Mouse (Mus musculus): ENCODE results near the gene Kctd21. TPM values are rescaled to one million over a fixed set of nuclear protein-coding genes. Genes with fewer than 3 reads are reported as not detected.

The Kctd21 gene
- total and polyA plus RNA-seq, 2 experiments from 2014 or later, result 3.1 to 6.1 TPM

GRCm38 (mm10) chr7:97332667-97333041, 527 bp downstream of the Kctd21 start:
- TF ChIP-seq CTCF (IDR thresholded peaks at IDR 0.05), result no peak

GRCm38 (mm10) chr7:97333113-97333898, 1.2 kb downstream of the Kctd21 start:
- H3K27me3 ChIP-seq (ENCODE audit: insufficient read depth, low read length), result no peaks in the 10 kb centered on the region
- H3K9ac ChIP-seq (replicated peaks; ENCODE audit: low read length, poor library complexity, severe bottlenecking), result no peak overlapping the region
- peak overlapping the region; percentile 67 for H3K4me2 ChIP-seq (ENCODE audit: low read depth, low read length, poor library complexity, severe bottlenecking)
- no peaks in the 10 kb centered on the region for H3K9me3 ChIP-seq (ENCODE audit: low read length)
- TF ChIP-seq CTCF (IDR thresholded peaks at IDR 0.05), result no peak
- H3K4me3 ChIP-seq (ENCODE audit: low read depth, low read length), result peak overlapping the region; percentile 84
- peaks cover 16% of the 10 kb centered on the region for H3K4me1 ChIP-seq (ENCODE audit: insufficient read depth, low read length)
- H3K36me3 ChIP-seq (ENCODE audit: insufficient read depth, low read length), result no peaks in the 10 kb centered on the region
- no peak for DNase-seq (ENCODE audit: low spot score)
- H3K27ac ChIP-seq (ENCODE audit: low read depth, low read length), result no peak overlapping the region
- ATAC-seq (ENCODE audit: low FRiP score), result no peak
- 89% methylated on average over 6 of the region's 6 CpGs for WGBS

More at GRCm38 (mm10) chr7:97332667-97333041, 527 bp downstream of the Kctd21 start:
- Histone ChIP-seq H3K27ac (ENCODE audit: low read depth, low read length) (peak overlapping the region; percentile 60), H3K36me3 (ENCODE audit: insufficient read depth, low read length) (no peaks in the 10 kb centered on the region), H3K4me1 (ENCODE audit: insufficient read depth, low read length) (peaks cover 16% of the 10 kb centered on the region), H3K4me2 (ENCODE audit: low read depth, low read length, poor library complexity, severe bottlenecking) (peak overlapping the region; percentile 67), H3K4me3 (ENCODE audit: low read depth, low read length) (peak overlapping the region; percentile 84), H3K27me3 (ENCODE audit: insufficient read depth, low read length) (no peaks in the 10 kb centered on the region), H3K9ac (replicated peaks; ENCODE audit: low read length, poor library complexity, severe bottlenecking) (peak overlapping the region; percentile 81), H3K9me3 (ENCODE audit: low read length) (no peaks in the 10 kb centered on the region)
- DNase-seq (ENCODE audit: low spot score) (no peak), ATAC-seq (ENCODE audit: low FRiP score) (peak; percentile 72)
- WGBS, result 4% methylated on average over 9 of the region's 9 CpGs

DNA sequence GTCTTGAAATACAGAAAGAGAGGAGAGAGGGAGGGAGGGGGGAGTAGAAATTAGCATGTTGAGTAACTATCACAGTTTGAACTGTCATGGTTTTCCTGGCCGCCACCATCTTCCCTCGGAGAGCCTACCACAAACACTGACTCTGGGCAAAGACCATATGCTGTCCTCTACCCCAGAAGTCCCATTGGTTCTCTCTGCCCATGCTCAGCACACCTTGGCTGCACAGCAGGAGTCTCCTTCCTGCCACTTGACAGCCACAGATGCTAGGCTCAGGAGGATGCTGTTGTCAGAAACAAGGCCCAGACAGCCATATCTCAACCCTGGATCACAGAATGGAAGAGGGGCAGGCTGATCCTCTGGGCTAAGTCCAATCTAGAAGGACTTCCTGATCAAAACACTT, 2.3 kb downstream of the Kctd21 start:
- Histone ChIP-seq H3K9ac (replicated peaks; ENCODE audit: low read length, poor library complexity, severe bottlenecking) (no peak overlapping the region), H3K27ac (ENCODE audit: low read depth, low read length) (no peak overlapping the region), H3K4me3 (ENCODE audit: low read depth, low read length) (no peak overlapping the region), H3K4me2 (ENCODE audit: low read depth, low read length, poor library complexity, severe bottlenecking) (no peak overlapping the region), H3K27me3 (ENCODE audit: insufficient read depth, low read length) (no peaks in the 10 kb centered on the region), H3K36me3 (ENCODE audit: insufficient read depth, low read length) (no peaks in the 10 kb centered on the region), H3K4me1 (ENCODE audit: insufficient read depth, low read length) (peaks cover 10% of the 10 kb centered on the region; the same call in 1 of the 2 replicates), H3K9me3 (ENCODE audit: low read length) (no peaks in the 10 kb centered on the region)
- DNase-seq (ENCODE audit: low spot score) (no peak), ATAC-seq (ENCODE audit: low FRiP score) (no peak)
- WGBS, result 96% methylated on average over 2 of the region's 2 CpGs
- TF ChIP-seq CTCF (IDR thresholded peaks at IDR 0.05), result no peak

DNA sequence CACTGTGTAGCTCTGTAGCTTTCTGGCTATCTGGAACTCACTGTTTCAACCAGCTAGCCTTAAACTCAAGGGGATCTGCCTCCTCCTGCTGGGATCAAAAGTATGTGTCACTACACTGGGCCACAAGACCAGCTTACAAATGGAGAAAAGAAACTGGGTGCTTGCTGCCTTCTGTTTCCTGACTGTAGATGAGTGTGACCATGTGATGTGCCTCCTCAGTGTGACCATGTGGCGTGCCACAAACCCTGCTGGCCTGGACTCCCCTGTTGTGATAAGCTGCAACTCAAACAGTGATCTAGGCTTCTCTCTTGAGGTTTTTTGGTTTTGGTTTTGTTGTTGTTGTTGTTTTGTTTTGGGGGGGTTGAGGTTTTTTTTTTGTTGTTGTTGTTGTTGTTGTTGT, 4.6 kb downstream of the Kctd21 start:
- H3K9me3 ChIP-seq (ENCODE audit: low read length), result no peaks in the 10 kb centered on the region
- H3K4me3 ChIP-seq (ENCODE audit: low read depth, low read length), result no peak overlapping the region
- no peak overlapping the region for H3K9ac ChIP-seq (replicated peaks; ENCODE audit: low read length, poor library complexity, severe bottlenecking)
- H3K4me2 ChIP-seq (ENCODE audit: low read depth, low read length, poor library complexity, severe bottlenecking), result no peak overlapping the region
- H3K36me3 ChIP-seq (ENCODE audit: insufficient read depth, low read length), result no peaks in the 10 kb centered on the region
- no peak overlapping the region for H3K27ac ChIP-seq (ENCODE audit: low read depth, low read length)
- WGBS, result 76% methylated on average over 1 of the region's 1 CpGs
- H3K4me1 ChIP-seq (ENCODE audit: insufficient read depth, low read length), result no peaks in the 10 kb centered on the region; the same call in 1 of the 2 replicates
- H3K27me3 ChIP-seq (ENCODE audit: insufficient read depth, low read length), result no peaks in the 10 kb centered on the region
- TF ChIP-seq CTCF (IDR thresholded peaks at IDR 0.05), result no peak
- ATAC-seq (ENCODE audit: low FRiP score) (no peak), DNase-seq (ENCODE audit: low spot score) (no peak)

DNA sequence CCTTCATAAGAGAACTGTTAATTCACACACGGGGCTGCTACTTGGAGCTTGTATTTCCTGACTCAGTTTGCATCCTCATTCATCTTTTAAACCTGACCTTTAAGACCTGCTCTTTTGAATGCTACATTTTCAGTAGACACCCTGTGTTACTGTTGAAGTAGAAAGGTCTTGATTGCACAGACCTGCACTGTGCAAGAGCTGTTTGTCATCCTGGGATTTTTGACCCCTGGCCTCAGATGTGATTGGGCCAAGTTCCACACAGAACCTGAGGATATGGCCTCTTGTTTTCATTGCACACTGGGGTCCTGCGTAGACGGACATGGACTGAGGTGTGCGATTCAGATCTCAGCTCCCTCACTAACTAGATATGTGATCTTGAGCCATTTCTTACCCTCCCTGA, 6.5 kb downstream of the Kctd21 start:
- Histone ChIP-seq H3K4me2 (ENCODE audit: low read depth, low read length, poor library complexity, severe bottlenecking) (no peak overlapping the region), H3K27ac (ENCODE audit: low read depth, low read length) (no peak overlapping the region), H3K4me1 (ENCODE audit: insufficient read depth, low read length) (no peaks in the 10 kb centered on the region), H3K4me3 (ENCODE audit: low read depth, low read length) (no peak overlapping the region), H3K9ac (replicated peaks; ENCODE audit: low read length, poor library complexity, severe bottlenecking) (no peak overlapping the region), H3K9me3 (ENCODE audit: low read length) (no peaks in the 10 kb centered on the region), H3K36me3 (ENCODE audit: insufficient read depth, low read length) (no peaks in the 10 kb centered on the region), H3K27me3 (ENCODE audit: insufficient read depth, low read length) (no peaks in the 10 kb centered on the region)
- ATAC-seq (ENCODE audit: low FRiP score), result no peak
- no peak for TF ChIP-seq CTCF (IDR thresholded peaks at IDR 0.05)
- DNase-seq (ENCODE audit: low spot score), result no peak
- WGBS, result 86% methylated on average over 4 of the region's 4 CpGs

DNA sequence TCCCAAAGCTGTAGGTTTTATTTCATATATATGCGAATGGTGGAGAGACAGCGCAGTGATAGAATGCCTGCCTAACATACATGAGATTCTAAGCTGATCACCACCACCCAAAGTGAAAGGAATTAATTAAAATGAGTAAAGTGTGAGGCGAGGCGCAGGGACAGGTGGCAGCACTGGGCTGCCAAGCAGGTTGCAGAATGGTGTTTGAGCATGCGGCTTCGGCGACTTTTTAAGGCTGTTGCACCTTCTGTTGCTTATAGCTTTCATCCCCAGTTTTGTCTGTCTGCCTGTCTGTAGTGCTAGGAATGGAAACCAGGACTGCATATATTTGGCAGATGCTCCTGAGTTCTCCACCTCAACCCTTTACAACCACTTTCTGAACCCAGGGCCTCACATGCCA, 7.5 kb downstream of the Kctd21 start:
- no peaks in the 10 kb centered on the region for H3K27me3 ChIP-seq (ENCODE audit: insufficient read depth, low read length)
- no peaks in the 10 kb centered on the region for H3K9me3 ChIP-seq (ENCODE audit: low read length)
- H3K4me1 ChIP-seq (ENCODE audit: insufficient read depth, low read length), result no peaks in the 10 kb centered on the region
- WGBS, result 91% methylated on average over 7 of the region's 7 CpGs
- H3K4me2 ChIP-seq (ENCODE audit: low read depth, low read length, poor library complexity, severe bottlenecking), result no peak overlapping the region
- ATAC-seq (ENCODE audit: low FRiP score) (no peak), DNase-seq (ENCODE audit: low spot score) (no peak)
- no peak overlapping the region for H3K4me3 ChIP-seq (ENCODE audit: low read depth, low read length)
- no peak for TF ChIP-seq CTCF (IDR thresholded peaks at IDR 0.05)
- no peaks in the 10 kb centered on the region for H3K36me3 ChIP-seq (ENCODE audit: insufficient read depth, low read length)
- no peak overlapping the region for H3K27ac ChIP-seq (ENCODE audit: low read depth, low read length)
- H3K9ac ChIP-seq (replicated peaks; ENCODE audit: low read length, poor library complexity, severe bottlenecking), result no peak overlapping the region
